Mouse (Mus musculus) granulocyte monocyte progenitor cell, adult 5-6 weeks (primary cell): ENCODE results near the gene Tmc4. TPM values are rescaled to one million over a fixed set of nuclear protein-coding genes. Genes with fewer than 3 reads are reported as not detected.

Experiments
- ATAC-seq: replicated peaks from 2 replicates; pipeline ENCODE4 v1.8.0; 2016; ENCODE audit warnings: mild to moderate bottlenecking, moderate TSS enrichment, inconsistent platforms; ENCODE audit not compliant: poor library complexity, severe bottlenecking
- total RNA-seq, 2 experiments: library from RNA; stranded (forward) in 1 of 2; stranded (reverse) in 1 of 2; fragments of 200-712, 200-1000 nt in 1 of 2; fragments of >200 nt in 1 of 2; fragmentation: Nextera tagmentation in 1 of 2; gene quantifications; 2 replicates each; pipeline ENCODE4 v1.2.3; 2014 to 2017

Gene Tmc4
- total RNA-seq, 2 experiments from 2014 or later: 2.3 to 4.7 TPM

DNA sequence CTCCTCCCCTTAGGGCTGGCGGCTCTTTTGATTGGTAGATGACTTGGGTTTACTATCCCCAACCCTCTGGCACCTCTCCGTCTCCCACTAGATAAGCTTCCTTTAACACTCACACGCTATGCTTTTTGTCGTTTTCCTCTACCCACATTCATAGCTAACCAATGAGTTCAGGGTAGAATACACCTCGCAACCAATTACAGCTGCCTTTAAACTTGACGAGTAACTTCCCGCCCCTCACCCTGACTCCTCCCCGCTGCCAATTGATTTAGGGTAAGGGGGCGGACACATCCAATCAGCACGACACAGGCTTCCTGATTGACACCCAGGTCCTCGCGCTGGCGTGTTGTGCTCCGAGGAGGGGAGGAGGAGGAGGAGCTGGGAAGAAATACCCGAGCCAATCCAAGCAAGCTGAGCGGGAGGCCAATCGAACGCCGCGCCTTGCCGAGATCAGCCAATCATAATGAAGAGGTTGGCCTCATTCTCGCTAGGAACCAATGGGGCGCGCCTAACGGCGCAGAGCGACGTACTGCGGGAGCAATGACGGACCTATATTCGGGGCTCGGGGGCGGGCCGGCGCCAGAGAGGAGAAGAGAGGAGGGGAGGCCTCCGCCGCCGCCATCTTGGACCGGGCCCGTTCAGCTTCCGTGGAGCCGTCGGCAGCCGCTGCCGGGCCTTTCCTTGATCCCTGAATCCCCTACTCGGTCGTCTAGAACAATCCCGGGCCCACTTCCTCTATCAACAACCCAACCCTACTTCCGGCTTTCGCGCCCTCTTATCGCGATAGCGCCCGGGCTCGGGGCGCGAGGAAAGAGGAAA, 32.5 kb downstream of the Tmc4 start, which contains the start of gene Cnot3:
Gene Cnot3 (plus strand): TSS at position 597 of the 816 bp plus-strand sequence.
- peak; percentile 80 for ATAC-seq

- ATAC-seq: no peak
Measured at GRCm38 (mm10) chr7:3644348-3644671, 33.0 kb downstream of the Tmc4 start.

DNA sequence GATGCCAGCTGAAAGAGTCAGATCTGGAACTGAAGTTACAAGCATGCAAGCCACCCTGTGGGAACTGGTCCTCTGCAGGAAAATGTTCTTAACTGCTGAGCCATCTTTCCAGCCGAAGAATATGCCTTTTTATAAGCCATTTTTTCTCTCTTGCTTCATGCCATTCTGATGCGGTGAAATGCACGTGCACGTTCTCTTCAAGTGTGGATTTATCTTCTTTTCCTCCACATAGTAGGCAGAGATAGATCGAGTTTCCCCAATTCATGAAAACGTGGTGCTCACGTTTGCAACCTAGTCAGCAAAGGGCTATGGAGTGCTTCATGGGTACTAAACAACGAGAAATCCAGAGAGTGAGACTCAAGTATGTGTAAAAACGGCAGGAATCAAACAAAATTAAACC, 33.5 kb downstream of the Tmc4 start:
- no peak for ATAC-seq

DNA sequence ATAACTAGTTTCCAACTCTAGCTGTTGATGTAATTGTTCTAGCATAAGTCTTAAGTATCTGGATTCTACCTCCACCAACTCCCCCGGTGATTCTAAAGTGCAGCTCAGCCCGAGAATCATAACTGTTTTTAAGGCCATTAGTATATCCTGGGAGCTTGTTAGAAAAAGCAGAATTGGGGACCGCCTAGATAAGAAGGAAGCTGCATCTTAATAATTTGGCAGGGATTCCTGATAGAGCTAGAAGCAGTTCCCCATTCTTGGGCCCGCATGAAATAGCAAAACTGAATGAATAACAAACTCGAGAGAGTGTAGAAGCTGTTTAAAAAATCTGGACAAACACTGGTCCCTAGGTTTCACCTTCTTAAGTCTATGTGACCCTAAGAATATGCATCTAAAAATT, 33.9 kb downstream of the Tmc4 start:
- no peak for ATAC-seq

DNA sequence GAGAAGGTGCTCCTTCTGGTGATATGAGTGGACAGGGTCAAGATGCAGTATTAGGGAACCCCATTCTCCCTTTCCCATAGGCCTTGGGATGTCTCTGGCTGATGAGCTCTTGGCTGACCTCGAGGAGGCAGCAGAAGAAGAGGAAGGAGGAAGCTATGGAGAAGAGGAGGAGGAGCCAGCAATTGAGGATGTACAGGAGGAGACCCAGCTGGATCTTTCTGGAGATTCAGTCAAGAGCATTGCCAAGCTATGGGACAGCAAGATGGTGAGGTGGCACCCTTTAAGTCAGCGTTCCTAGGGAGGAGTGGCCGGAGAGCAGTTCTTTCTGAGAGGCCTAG, 46.9 kb downstream of the Tmc4 start:
- ATAC-seq: peak; percentile 54

DNA sequence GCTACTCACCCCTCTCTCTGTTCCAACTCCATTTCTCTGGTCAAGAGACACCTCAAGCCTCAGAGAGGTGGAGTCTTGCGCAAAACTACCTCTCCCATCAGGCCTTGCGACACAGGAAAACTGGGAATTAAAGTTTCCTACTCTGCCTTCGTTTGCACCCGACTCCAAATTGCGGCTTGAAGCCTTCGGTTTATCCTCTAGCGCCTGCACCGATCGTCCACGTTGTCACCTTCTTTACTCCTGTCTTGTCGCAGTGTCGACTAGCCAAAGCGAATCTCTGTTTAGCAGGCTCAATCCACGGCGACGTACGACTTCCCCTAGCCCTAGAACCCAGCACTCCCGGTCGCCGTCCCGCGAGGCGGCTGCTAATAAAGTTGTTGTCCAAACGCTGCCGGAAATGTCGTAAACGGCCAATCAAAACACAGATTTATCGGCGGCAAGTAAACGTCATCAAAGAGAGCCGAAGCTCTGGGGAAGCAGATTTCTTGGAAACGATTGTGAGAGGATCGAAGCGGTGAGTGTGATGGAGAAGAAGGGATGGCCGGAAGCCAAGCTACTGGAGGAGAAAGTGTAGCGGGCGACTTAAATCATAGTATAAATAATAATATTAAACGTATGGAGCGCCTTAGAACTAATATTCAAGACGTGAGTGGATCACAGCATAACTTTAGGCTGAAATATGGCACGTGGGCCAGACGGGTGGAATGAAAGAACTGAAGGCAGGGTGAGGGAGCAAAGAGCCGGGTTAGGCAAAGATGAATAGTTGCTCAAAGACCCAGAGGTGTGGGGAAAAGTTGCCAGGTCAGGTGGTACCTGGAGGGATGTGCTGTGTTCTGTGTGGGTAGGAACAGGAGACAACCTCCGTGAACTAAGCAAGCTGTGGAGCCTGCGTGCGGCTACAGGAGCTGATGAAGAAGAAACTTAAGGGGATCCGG, 47.5 kb downstream of the Tmc4 start, which contains the start of the genes Tfpt and Prpf31:
Gene Tfpt (minus strand): TSS at position 387 of the 935 bp plus-strand sequence.
Gene Prpf31 (plus strand): TSS at position 443 of the 935 bp plus-strand sequence.
- ATAC-seq: peak; percentile 87

DNA sequence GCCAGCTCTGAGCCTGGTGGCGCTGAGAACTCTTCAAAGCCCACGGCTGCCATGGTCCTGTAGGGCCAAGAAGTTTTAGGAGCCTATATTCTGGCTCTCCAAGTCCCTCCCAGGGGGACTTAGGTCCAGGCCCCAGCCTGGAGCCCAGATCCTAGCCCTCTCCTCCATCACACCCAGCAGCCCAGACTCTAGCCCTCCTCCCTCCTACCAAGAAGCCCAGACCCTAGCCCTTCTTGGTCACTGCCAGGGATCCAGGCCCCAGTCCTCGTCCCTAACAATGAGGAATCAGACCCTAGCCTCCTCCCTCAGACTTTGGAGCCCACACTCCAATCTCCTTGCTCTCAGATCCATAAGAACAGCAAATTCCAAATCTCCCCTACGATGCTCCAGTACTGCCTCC, 48.3 kb downstream of the Tmc4 start:
- ATAC-seq: peak; percentile 5; the same call in 1 of the 2 replicates

DNA sequence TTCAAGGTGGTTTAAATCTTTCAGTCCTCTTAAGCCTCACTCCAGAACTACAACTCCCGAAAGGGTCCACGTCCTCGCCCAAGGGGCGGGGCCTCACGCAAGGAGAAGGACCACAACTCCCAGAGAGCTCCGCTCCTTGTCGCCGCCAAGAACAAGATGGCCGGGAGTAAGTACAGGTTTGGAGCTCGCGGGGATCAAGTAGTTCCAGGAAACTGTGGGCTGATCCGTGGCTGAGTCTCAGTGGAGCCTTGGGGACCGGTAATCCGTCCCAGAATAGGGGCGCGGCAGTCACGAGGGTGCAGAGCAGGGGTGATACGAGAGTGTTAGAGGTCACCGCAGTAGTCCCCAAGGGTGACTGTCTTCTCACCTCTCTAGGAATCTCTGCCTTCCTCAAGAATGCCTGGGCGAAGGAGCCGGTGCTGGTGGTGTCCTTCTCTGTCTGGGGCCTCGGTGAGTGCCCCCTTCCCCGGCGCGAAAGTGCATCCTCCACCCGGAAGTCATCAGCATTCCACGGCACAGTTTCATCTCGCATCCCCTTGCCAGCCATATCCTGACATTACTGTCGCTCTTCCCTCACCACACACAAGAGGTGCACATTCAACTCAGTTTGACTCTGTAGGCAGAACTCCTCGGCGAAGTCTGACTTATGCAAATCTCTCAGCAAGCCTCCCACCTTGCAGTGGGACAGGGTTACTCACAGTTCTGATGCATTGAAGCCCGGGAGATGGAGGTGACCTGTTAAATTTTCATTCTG, 59.9 kb downstream of the Tmc4 start, which contains the start of gene Ndufa3:
Gene Ndufa3 (plus strand): TSS at position 132 of the 754 bp plus-strand sequence.
- peak; percentile 97 for ATAC-seq

DNA sequence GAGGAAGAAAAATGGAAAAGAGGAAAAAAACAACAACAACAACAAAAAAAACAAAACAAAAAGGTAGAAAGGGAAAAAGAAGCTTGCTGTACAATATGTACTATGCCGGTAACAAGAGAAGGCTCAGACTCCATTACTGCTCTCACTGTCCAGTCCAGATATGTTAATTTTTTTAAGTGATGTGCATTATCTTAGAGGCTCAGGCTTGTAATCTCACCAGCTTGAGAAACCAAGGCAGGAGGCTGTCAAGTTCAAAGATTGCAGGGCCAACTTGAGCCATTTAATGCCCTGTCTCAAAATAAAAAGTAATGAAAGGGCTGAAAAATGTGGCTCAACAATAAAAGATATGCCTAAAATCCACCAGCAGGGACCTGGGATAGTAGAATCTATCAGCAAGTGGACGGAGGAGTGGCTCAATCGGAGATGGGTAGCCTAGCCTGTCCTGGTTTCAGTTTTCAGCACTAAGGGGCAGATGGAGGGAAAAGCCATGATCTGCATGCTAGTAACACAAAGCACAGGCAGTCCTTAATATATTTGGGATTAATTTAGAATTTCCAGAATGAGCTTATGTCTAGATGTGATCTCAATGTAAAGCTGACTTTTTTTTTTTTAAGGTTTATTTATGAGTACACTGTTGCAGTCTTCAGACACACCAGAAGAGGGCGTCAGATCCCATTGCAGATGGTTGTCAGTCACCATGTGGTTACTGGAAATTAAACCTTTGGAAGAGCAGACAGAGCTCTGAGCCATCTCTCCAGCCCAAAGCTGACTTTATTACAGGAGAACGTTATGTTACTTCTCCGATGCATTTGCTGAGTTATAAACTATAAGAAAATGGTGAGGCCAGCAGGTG, 60.7 kb downstream of the Tmc4 start:
- peak; percentile 3; the same call in 1 of the 2 replicates for ATAC-seq

DNA sequence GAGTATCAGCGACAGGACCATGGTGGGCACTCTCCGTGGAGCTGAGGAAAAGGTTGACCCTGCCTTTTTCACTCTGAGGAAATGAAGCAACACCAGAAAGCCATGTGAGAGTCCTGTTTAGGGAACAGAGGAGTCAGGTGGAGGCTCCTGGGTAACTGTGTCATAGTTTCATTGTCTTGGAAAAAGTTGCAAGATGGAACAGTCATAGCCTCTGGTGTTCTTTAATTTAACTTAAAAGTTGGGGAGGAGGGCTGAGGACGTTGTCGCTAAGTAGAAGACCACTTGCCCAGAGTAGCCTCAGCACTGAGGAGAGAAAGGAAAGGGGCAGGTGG, 61.3 kb downstream of the Tmc4 start, which contains the start of gene Oscar:
Gene Oscar (minus strand): TSS at position 101 of the 332 bp plus-strand sequence.
- peak; percentile 15; the same call in 1 of the 2 replicates for ATAC-seq

Other genes starting within 250 kb of the Tmc4 start
- not detected in 2 replicates for gene Tarm1, start 174.9 kb downstream of the Tmc4 start, total RNA-seq (2014; fragmentation: Nextera tagmentation)
- 0.41 and 0.95 TPM in 2 replicates for gene Tarm1, start 174.9 kb downstream of the Tmc4 start, total RNA-seq (2017)
- gene Oscar, start 61.4 kb downstream of the Tmc4 start, total RNA-seq (2014; fragmentation: Nextera tagmentation): not detected in 2 replicates
- gene Oscar, start 61.4 kb downstream of the Tmc4 start, total RNA-seq (2017): not detected in 2 replicates
- gene Ndufa3, start 60.2 kb downstream of the Tmc4 start, total RNA-seq (2014; fragmentation: Nextera tagmentation): 395 and 454 TPM in 2 replicates
- 132 and 210 TPM in 2 replicates for gene Ndufa3, start 60.2 kb downstream of the Tmc4 start, total RNA-seq (2017)
- gene Tfpt, start 47.6 kb downstream of the Tmc4 start, total RNA-seq (2014; fragmentation: Nextera tagmentation): 32.8 and 33.8 TPM in 2 replicates
- 32.5 and 36.8 TPM in 2 replicates for gene Tfpt, start 47.6 kb downstream of the Tmc4 start, total RNA-seq (2017)
- 47.8 and 91.0 TPM in 2 replicates for gene Prpf31, start 47.6 kb downstream of the Tmc4 start, total RNA-seq (2014; fragmentation: Nextera tagmentation)
- 123 and 132 TPM in 2 replicates for gene Prpf31, start 47.6 kb downstream of the Tmc4 start, total RNA-seq (2017)
- gene Cnot3, start 32.3 kb downstream of the Tmc4 start, total RNA-seq (2014; fragmentation: Nextera tagmentation): 138 and 156 TPM in 2 replicates
- gene Cnot3, start 32.3 kb downstream of the Tmc4 start, total RNA-seq (2017): 19.0 and 22.7 TPM in 2 replicates
- 5.2 and 6.6 TPM in 2 replicates for gene Leng1, start 11.7 kb downstream of the Tmc4 start, total RNA-seq (2014; fragmentation: Nextera tagmentation)
- 4.7 and 7.2 TPM in 2 replicates for gene Leng1, start 11.7 kb downstream of the Tmc4 start, total RNA-seq (2017)
- 21.2 and 28.7 TPM in 2 replicates for gene Tsen34, start 15.3 kb upstream of the Tmc4 start, total RNA-seq (2014; fragmentation: Nextera tagmentation)
- gene Tsen34, start 15.3 kb upstream of the Tmc4 start, total RNA-seq (2017): 31.6 and 37.5 TPM in 2 replicates
- gene Mboat7, start 16.0 kb upstream of the Tmc4 start, total RNA-seq (2014; fragmentation: Nextera tagmentation): 63.5 and 76.3 TPM in 2 replicates
- gene Mboat7, start 16.0 kb upstream of the Tmc4 start, total RNA-seq (2017): 22.6 and 38.3 TPM in 2 replicates
- 3,458 and 3,628 TPM in 2 replicates for gene Rps9, start 26.4 kb upstream of the Tmc4 start, total RNA-seq (2014; fragmentation: Nextera tagmentation)
- gene Rps9, start 26.4 kb upstream of the Tmc4 start, total RNA-seq (2017): 1,516 and 1,598 TPM in 2 replicates
- gene Pirb, start 42.8 kb upstream of the Tmc4 start, total RNA-seq (2014; fragmentation: Nextera tagmentation): 3.8 TPM in 1 of 2 replicates, not detected in the other
- gene Pirb, start 42.8 kb upstream of the Tmc4 start, total RNA-seq (2017): 3.1 and 3.3 TPM in 2 replicates
- gene Gm15448, start 148.1 kb upstream of the Tmc4 start, total RNA-seq (2014; fragmentation: Nextera tagmentation): not detected in 2 replicates
- gene Gm15448, start 148.1 kb upstream of the Tmc4 start, total RNA-seq (2017): 0.52 TPM in 1 of 2 replicates, not detected in the other
- gene Pira2, start 167.5 kb upstream of the Tmc4 start, total RNA-seq (2014; fragmentation: Nextera tagmentation): 0.43 TPM in 1 of 2 replicates, not detected in the other
- 0.60 and 1.9 TPM in 2 replicates for gene Pira2, start 167.5 kb upstream of the Tmc4 start, total RNA-seq (2017)
- gene Gm14548, start 220.6 kb upstream of the Tmc4 start, total RNA-seq (2014; fragmentation: Nextera tagmentation): 1.4 TPM in 1 of 2 replicates, not detected in the other
- gene Gm14548, start 220.6 kb upstream of the Tmc4 start, total RNA-seq (2017): 1.7 TPM in 1 of 2 replicates, not detected in the other
- gene Lilra6, start 237.9 kb upstream of the Tmc4 start, total RNA-seq (2014; fragmentation: Nextera tagmentation): not detected in 2 replicates
- 1.6 TPM in 1 of 2 replicates, not detected in the other for gene Lilra6, start 237.9 kb upstream of the Tmc4 start, total RNA-seq (2017)